Mouse (Mus musculus) thymus, postnatal 14 days (tissue): Measurements from ENCODE around the gene Limd2.
A peak's percentile ranks its signal among the peaks of the same experiment; 100 is the strongest.

ENCODE experiments used
- DNase-seq: peaks from one replicate; pipeline ENCODE4 v3.0.0; 2021

Limd2 gene

GRCm38 (mm10) chr11:106122736-106123135, 37.9 kb downstream of the Limd2 start:
- peak; percentile 51 for DNase-seq

GRCm38 (mm10) chr11:106122221-106122620, 38.4 kb downstream of the Limd2 start:
- no peak for DNase-seq

- DNase-seq = no peak
Measured at GRCm38 (mm10) chr11:106111688-106112087, 49.0 kb downstream of the Limd2 start.
